In genomic region chr11:95119990-95120632, GRCm38 (mm10) we compare ENCODE assay signal across 9 mouse cellular contexts. TPM values are rescaled to one million over a fixed set of nuclear protein-coding genes. Genes with fewer than 3 reads are reported as not detected.
DNase-seq lines count a peak whose midpoint lies in the region; ATAC-seq and TF ChIP-seq lines count a peak whose summit lies in the region.
"Had no signal": no experiment of that assay in that cellular context is flagged by ENCODE, and none has a peak within 500 bp of the region (broad histone marks: within the 10 kb centered on the region; RNA-seq: fewer than 3 reads in every experiment).

Gene Dlx3, plus strand, starts transcription at chr11:95120119.

- peak within 1 kb of the TSS; percentile 24 for H3K4me3 ChIP-seq in cerebellum, adult 2 months (replicated peaks; ENCODE audit: insufficient read depth, low read depth, low read length)
- H3K4me3 ChIP-seq in C2C12 (ENCODE audit: insufficient read depth, poor library complexity, severe bottlenecking) = peak within 1 kb of the TSS; percentile 88
- peak within 1 kb of the TSS; percentile 32 for H3K4me3 ChIP-seq in forebrain, embryonic 11.5 days (ENCODE audit: low read depth, low read length)
- peak within 1 kb of the TSS; percentile 40 for H3K4me3 ChIP-seq in neural tube, embryonic 13.5 days
- H3K4me3 ChIP-seq in thymus, adult 2 months (ENCODE audit: control insufficient read depth, insufficient read depth, low read length) = no peak within 1 kb of the TSS

- H3K79me2 ChIP-seq in C2C12 (ENCODE audit: control insufficient read depth, insufficient read depth) = peaks cover 53% of the 10 kb centered on the region

- H3K9me3 ChIP-seq in forebrain, embryonic 11.5 days (ENCODE audit: control insufficient read depth, low read length) = no peaks in the 10 kb centered on the region
- no peaks in the 10 kb centered on the region for H3K9me3 ChIP-seq in neural tube, embryonic 13.5 days

- no peak for DNase-seq in cerebellum, adult 2 months
- peak; percentile 85 for DNase-seq in forebrain, embryonic 11.5 days (ENCODE audit: low spot score)
- peak; percentile 17 to 36 for DNase-seq in kidney, postnatal 36 days
- DNase-seq in thymus, adult 2 months = no peak

- no peak for TF ChIP-seq POLR2A in cerebellum, adult 2 months (IDR thresholded peaks at IDR 0.05; ENCODE audit: borderline replicate concordance, insufficient read depth, low read length)
- no peak for TF ChIP-seq POLR2A in thymus, adult 2 months (IDR thresholded peaks at IDR 0.05; ENCODE audit: control insufficient read depth, extremely low read depth, insufficient read depth, low read length, poor library complexity)

- H3K4me1 ChIP-seq in cerebellum, adult 2 months (ENCODE audit: control insufficient read depth, insufficient read depth, low read length) = 0 out of 2 replicates have a peak, but pooled peaks cover 3% of the 10 kb centered on the region
- H3K4me1 ChIP-seq in forebrain, embryonic 11.5 days (replicated peaks; ENCODE audit: control insufficient read depth, insufficient read depth, low read length) = peaks cover 10% of the 10 kb centered on the region
- peaks cover 28% of the 10 kb centered on the region for H3K4me1 ChIP-seq in neural tube, embryonic 13.5 days (replicated peaks)
- no peaks in the 10 kb centered on the region for H3K4me1 ChIP-seq in thymus, adult 2 months (replicated peaks; ENCODE audit: control insufficient read depth, insufficient read depth, low read length)

- H3K36me3 ChIP-seq in C2C12 (ENCODE audit: control insufficient read depth, insufficient read depth) = peaks cover 32% of the 10 kb centered on the region
- H3K36me3 ChIP-seq in forebrain, embryonic 11.5 days (ENCODE audit: control insufficient read depth, insufficient read depth, low read length) = no peaks in the 10 kb centered on the region
- no peaks in the 10 kb centered on the region for H3K36me3 ChIP-seq in neural tube, embryonic 13.5 days
- H3K36me3 ChIP-seq in thymus, adult 2 months (ENCODE audit: control insufficient read depth, insufficient read depth, low read length) = no peaks in the 10 kb centered on the region

- H3K27me3 ChIP-seq in cerebellum, adult 2 months (ENCODE audit: control insufficient read depth, insufficient read depth, low read length) = peaks cover 2% of the 10 kb centered on the region; the same call in 1 of the 2 replicates
- no peaks in the 10 kb centered on the region for H3K27me3 ChIP-seq in C2C12 (ENCODE audit: control insufficient read depth, insufficient read depth, insufficient read length)
- peaks cover 71% of the 10 kb centered on the region for H3K27me3 ChIP-seq in forebrain, embryonic 11.5 days (ENCODE audit: control insufficient read depth, insufficient read depth, low read length)
- H3K27me3 ChIP-seq in neural tube, embryonic 13.5 days = peaks cover 80% of the 10 kb centered on the region
- peaks cover 28% of the 10 kb centered on the region for H3K27me3 ChIP-seq in thymus, adult 2 months (ENCODE audit: control insufficient read depth, insufficient read depth, low read length)

- 0 out of 2 replicates have a peak within 1 kb of the TSS, but pooled peaks have one; percentile 23 for H3K9ac ChIP-seq in forebrain, embryonic 11.5 days (ENCODE audit: low read length)
- H3K9ac ChIP-seq in neural tube, embryonic 13.5 days = peak within 1 kb of the TSS; percentile 53

- WGBS in cerebellum, adult 2 months = 2% methylated on average over 54 of the region's 55 CpGs
- WGBS in forebrain, embryonic 11.5 days = under 1% methylated on average over 55 of the region's 55 CpGs
- whole genome bisulfite sequencing in neural tube, embryonic 13.5 days = under 1% methylated on average over 55 of the region's 55 CpGs
- WGBS in thymus, adult 2 months = 4% methylated on average over 55 of the region's 55 CpGs

- H3K27ac ChIP-seq in cerebellum, adult 2 months (ENCODE audit: insufficient read depth, low read length) = no peak within 1 kb of the TSS
- no peak within 1 kb of the TSS for H3K27ac ChIP-seq in forebrain, embryonic 11.5 days (ENCODE audit: low read depth, low read length)
- H3K27ac ChIP-seq in neural tube, embryonic 13.5 days (replicated peaks) = no peak within 1 kb of the TSS
- H3K27ac ChIP-seq in thymus, adult 2 months (ENCODE audit: control insufficient read depth, insufficient read depth, low read length) = no peak within 1 kb of the TSS

- peak within 1 kb of the TSS; percentile 93 for H3ac ChIP-seq in C2C12 (ENCODE audit: control insufficient read depth, insufficient read length, low read depth)

- H3K4me2 ChIP-seq in forebrain, embryonic 11.5 days (ENCODE audit: low read depth, low read length, severe bottlenecking) = peak within 1 kb of the TSS; percentile 70
- H3K4me2 ChIP-seq in neural tube, embryonic 13.5 days = peak within 1 kb of the TSS; percentile 73

- no peak for ATAC-seq in cerebellum, adult (ENCODE audit: insufficient number of reproducible peaks, low FRiP score, low TSS enrichment)
- peak; percentile 54 for ATAC-seq in forebrain, embryonic 11.5 days (replicated peaks; ENCODE audit: low FRiP score)
- peak; percentile 48; the same call in 1 of the 2 replicates for ATAC-seq in neural tube, embryonic 13.5 days (ENCODE audit: low read depth)
- ATAC-seq in megakaryocyte, adult 5-6 weeks (ENCODE audit: poor library complexity, severe bottlenecking) = no peak

- peaks cover 30% of the 10 kb centered on the region for H3K79me3 ChIP-seq in C2C12 (ENCODE audit: low read depth)

- TF ChIP-seq CTCF in cerebellum, adult 2 months (IDR thresholded peaks at IDR 0.05; ENCODE audit: borderline replicate concordance, insufficient read depth, low read depth, low read length) = no peak
- no peak for TF ChIP-seq CTCF in C2C12 (IDR thresholded peaks at IDR 0.05; ENCODE audit: control insufficient read depth, insufficient read depth, insufficient read length)
- no peak for TF ChIP-seq CTCF in thymus, adult 2 months (IDR thresholded peaks at IDR 0.05; ENCODE audit: borderline replicate concordance, control insufficient read depth, extremely low read depth, insufficient read depth, low read length, poor library complexity)

TF ChIP-seq in C2C12, 6 proteins besides CTCF, POLR2A, EP300 and RAD21:
- TF ChIP-seq USF1 (IDR thresholded peaks at IDR 0.05; ENCODE audit: low read depth) (no peak), MYOD1 (IDR thresholded peaks at IDR 0.05; ENCODE audit: control insufficient read depth, insufficient read length, low read depth) (no peak), MYOG (IDR thresholded peaks at IDR 0.05; ENCODE audit: control insufficient read depth, extremely low read depth, insufficient read length) (no peak), MAX (IDR thresholded peaks at IDR 0.05) (no peak)

RNA-seq across cellular contexts. Expression of gene Dlx3, which starts in this region (rescaled TPM):
- 0.38 TPM in 2 replicates for polyA plus RNA-seq in cerebellum, adult 2 months (2012; rRNA removed)
- polyA plus RNA-seq in C2C12 (2012; fragmentation: generic; extraction: Trizol) = 31.8 TPM
- 1.4 TPM in 2 replicates for polyA plus RNA-seq in forebrain, embryonic 11.5 days (2014; fragmentation: Nextera tagmentation; extraction: Ambion mirVana)
- 0.28 and 0.40 TPM in 2 replicates for polyA plus RNA-seq in neural tube, embryonic 13.5 days (2015; fragmentation: Nextera tagmentation; extraction: Ambion mirVana)
- total RNA-seq in megakaryocyte, adult 5-6 weeks (2015) = 0.04 TPM in 1 of 2 replicates, not detected in the other
- not detected in 2 replicates for total RNA-seq in megakaryocyte, adult 5-6 weeks (2017)
- polyA plus RNA-seq in thymus, adult 2 months (2012; rRNA removed) = 0.91 and 1.0 TPM in 2 replicates
- polyA plus RNA-seq: spleen, adult 2 months had no signal

Comparison
In these comparisons a context has a peak if more than half of its experiments do, and no peak if none do; other contexts are left out.
1. RNA of gene Dlx3 (polyA plus RNA-seq): 31.8 TPM in C2C12 (single experiment); 1.4 TPM in forebrain, embryonic 11.5 days, 0.91 to 1.0 TPM in thymus, adult 2 months, 0.38 TPM in cerebellum, adult 2 months and 0.28 to 0.40 TPM in neural tube, embryonic 13.5 days; every median in the first group is over 10 times any median in the second.
2. Peak in ATAC-seq, H3K4me3 ChIP-seq, H3K9ac ChIP-seq and H3K4me2 ChIP-seq in neural tube, embryonic 13.5 days; RNA of the gene not detected or under 1 TPM.
3. DNase-seq: peak in forebrain, embryonic 11.5 days (single experiment) and kidney, postnatal 36 days (2 of 2); none in cerebellum, adult 2 months (0 of 2) and thymus, adult 2 months (single experiment).